Mouse (Mus musculus) cerebellum, adult 2 months (tissue): Measurements from ENCODE around the gene Fam155a. TPM values are rescaled to one million over a fixed set of nuclear protein-coding genes. Genes with fewer than 3 reads are reported as not detected.

Experiments used
- DNase-seq, 2 experiments: peaks; one replicate each; pipeline ENCODE4 v3.0.0; 2021
- H3K27ac ChIP-seq: fragments of 200-500 bp; 2 replicates; pipeline ENCODE4 v1.5.1; 2012; ENCODE audit warnings: low read length, control low read depth, inconsistent platforms; ENCODE audit not compliant: insufficient read depth
- H3K27me3 ChIP-seq: fragments of 200-500 bp; 2 replicates; pipeline ENCODE4 v1.6.1; 2012; ENCODE audit warnings: inconsistent platforms, mild to moderate bottlenecking, low read length, moderate library complexity; ENCODE audit not compliant: control insufficient read depth, insufficient read depth
- H3K4me1 ChIP-seq: fragments of 200-500 bp; 2 replicates; pipeline ENCODE4 v1.6.1; 2011; ENCODE audit warnings: low read length; ENCODE audit not compliant: control insufficient read depth, insufficient read depth
- H3K4me3 ChIP-seq: fragments of 200-500 bp; replicated peaks from 2 replicates; pipeline ENCODE3; 2011; ENCODE audit warnings: mild to moderate bottlenecking, low read depth, low read length, control low read depth; ENCODE audit not compliant: insufficient read depth
- CTCF ChIP-seq: fragments of 200-500 bp; IDR thresholded peaks from 2 replicates; pipeline ENCODE4 v1.5.1; 2011; ENCODE audit warnings: low read depth, mild to moderate bottlenecking, control low read depth, low read length, moderate library complexity, borderline replicate concordance; ENCODE audit not compliant: insufficient read depth
- POLR2A ChIP-seq: fragments of 200-500 bp; IDR thresholded peaks from 2 replicates; pipeline ENCODE4 v1.6.1; 2011; ENCODE audit warnings: low read length, control low read depth, borderline replicate concordance; ENCODE audit not compliant: insufficient read depth
- WGBS: fragments of 180-500 bp; shearing (Covaris S2); methylation state at CpG from one replicate; pipeline ENCODE4 v1.1.7; 2018; 5-methylcytosine and 5-hydroxymethylcytosine counted together
- polyA plus RNA-seq: library from polyadenylated mRNA; depleted of rRNA; stranded (reverse); fragments of >200 nt; gene quantifications from 2 replicates; pipeline ENCODE4 v1.2.3, GENCODE M21; 2012; rRNA removed

Fam155a gene
- polyA plus RNA-seq, 1 experiment: 58.5 TPM

GRCm38 (mm10) chr8:9158652-9159051 lies 612.3 kb downstream of the Fam155a start:
- Histone ChIP-seq H3K27ac (no peak overlapping the region), H3K4me3 (no peak overlapping the region), H3K27me3 (no peaks in the 10 kb centered on the region; the same call in 1 of the 2 replicates), H3K4me1 (no peaks in the 10 kb centered on the region)
- 60% methylated on average over 13 of the region's 13 CpGs for WGBS
- DNase-seq: no peak
- no peak for TF ChIP-seq POLR2A
- no peak for TF ChIP-seq CTCF

- Histone ChIP-seq H3K27ac (no peak overlapping the region), H3K27me3 (no peaks in the 10 kb centered on the region; the same call in 1 of the 2 replicates), H3K4me3 (no peak overlapping the region), H3K4me1 (no peaks in the 10 kb centered on the region)
- no peak for DNase-seq
- WGBS: 35% methylated on average over 23 of the region's 23 CpGs
- no peak for TF ChIP-seq POLR2A
- no peak for TF ChIP-seq CTCF
Measured at GRCm38 (mm10) chr8:9157141-9157781, 613.7 kb downstream of the Fam155a start.

Other genes with a start within 250 kb of the Fam155a start
- gene Gm10217, start 93.1 kb upstream of the Fam155a start, polyA plus RNA-seq: not detected in 2 replicates
- gene Lig4, start 206.5 kb upstream of the Fam155a start, polyA plus RNA-seq: 5.3 and 5.6 TPM in 2 replicates
- gene Abhd13, start 206.5 kb upstream of the Fam155a start, polyA plus RNA-seq: 14.2 and 14.5 TPM in 2 replicates
- 3.0 and 4.4 TPM in 2 replicates for gene Tnfsf13b, start 235.3 kb upstream of the Fam155a start, polyA plus RNA-seq